Mouse (Mus musculus): Measurements from ENCODE around the gene Abcb1b.

- TF ChIP-seq CTCF (IDR thresholded peaks at IDR 0.05) = no peak
- TF ChIP-seq EP300 (IDR thresholded peaks at IDR 0.05) = no peak
Observed at GRCm38 (mm10) chr5:8904539-8904938, 106.6 kb downstream of the Abcb1b start.

Data from lung, postnatal 0 days (tissue).